Mouse (Mus musculus): ENCODE measurements at regions not wholly inside any gene's neighbourhood (a gene's known extent, or its start where the extent isn't known, plus 50 kb on each side); places are given as distances from the start of the nearest gene placed in this dataset.

GRCm38 (mm10) chr4:62775005-62775609 is 190.3 kb upstream of the Zfp618 start:
- DNase-seq (ENCODE audit: low spot score) (no peak), ATAC-seq (no peak)
- Histone ChIP-seq H3K27me3 (ENCODE audit: insufficient read depth, low read length) (no peaks in the 10 kb centered on the region), H3K4me3 (ENCODE audit: low read length) (no peak overlapping the region), H3K4me2 (ENCODE audit: low read depth, low read length) (no peak overlapping the region), H3K9me3 (ENCODE audit: low read length) (no peaks in the 10 kb centered on the region), H3K9ac (replicated peaks; ENCODE audit: low read length) (no peak overlapping the region), H3K27ac (no peak overlapping the region), H3K4me1 (ENCODE audit: insufficient read depth, low read length) (no peaks in the 10 kb centered on the region), H3K36me3 (ENCODE audit: insufficient read depth, low read length) (no peaks in the 10 kb centered on the region)
- no peak for TF ChIP-seq CTCF (IDR thresholded peaks at IDR 0.05; ENCODE audit: low read depth)
- 86% methylated on average over 10 of the region's 10 CpGs for WGBS

- no peaks in the 10 kb centered on the region for H3K4me1 ChIP-seq (ENCODE audit: insufficient read depth, low read length)
- H3K4me2 ChIP-seq (ENCODE audit: low read depth, low read length), result no peak overlapping the region
- H3K27ac ChIP-seq, result no peak overlapping the region
- TF ChIP-seq CTCF (IDR thresholded peaks at IDR 0.05; ENCODE audit: low read depth), result no peak
- H3K36me3 ChIP-seq (ENCODE audit: insufficient read depth, low read length), result no peaks in the 10 kb centered on the region
- no peak for ATAC-seq
- H3K27me3 ChIP-seq (ENCODE audit: insufficient read depth, low read length), result no peaks in the 10 kb centered on the region
- no peaks in the 10 kb centered on the region for H3K9me3 ChIP-seq (ENCODE audit: low read length)
- 86% methylated on average over 9 of the region's 9 CpGs for WGBS
- no peak overlapping the region for H3K4me3 ChIP-seq (ENCODE audit: low read length)
- H3K9ac ChIP-seq (replicated peaks; ENCODE audit: low read length), result no peak overlapping the region
- DNase-seq (ENCODE audit: low spot score), result no peak
Measured at GRCm38 (mm10) chr4:62776881-62777280, 188.5 kb upstream of the Zfp618 start.

- H3K36me3 ChIP-seq (ENCODE audit: insufficient read depth, low read length), result no peaks in the 10 kb centered on the region
- ATAC-seq (no peak), DNase-seq (ENCODE audit: low spot score) (no peak)
- H3K27ac ChIP-seq, result no peak overlapping the region
- no peak overlapping the region for H3K4me3 ChIP-seq (ENCODE audit: low read length)
- 79% methylated on average over 7 of the region's 7 CpGs for WGBS
- H3K4me2 ChIP-seq (ENCODE audit: low read depth, low read length), result no peak overlapping the region
- no peak for TF ChIP-seq CTCF (IDR thresholded peaks at IDR 0.05; ENCODE audit: low read depth)
- no peaks in the 10 kb centered on the region for H3K27me3 ChIP-seq (ENCODE audit: insufficient read depth, low read length)
- no peaks in the 10 kb centered on the region for H3K4me1 ChIP-seq (ENCODE audit: insufficient read depth, low read length)
- H3K9me3 ChIP-seq (ENCODE audit: low read length), result no peaks in the 10 kb centered on the region
- no peak overlapping the region for H3K9ac ChIP-seq (replicated peaks; ENCODE audit: low read length)
Measured at GRCm38 (mm10) chr4:62777436-62777835, 187.9 kb upstream of the Zfp618 start.

GRCm38 (mm10) chr4:62778621-62779020 is 186.8 kb upstream of the Zfp618 start:
- Histone ChIP-seq H3K4me3 (ENCODE audit: low read length) (no peak overlapping the region), H3K4me1 (ENCODE audit: insufficient read depth, low read length) (no peaks in the 10 kb centered on the region), H3K4me2 (ENCODE audit: low read depth, low read length) (no peak overlapping the region), H3K36me3 (ENCODE audit: insufficient read depth, low read length) (no peaks in the 10 kb centered on the region), H3K27me3 (ENCODE audit: insufficient read depth, low read length) (no peaks in the 10 kb centered on the region), H3K27ac (no peak overlapping the region), H3K9ac (replicated peaks; ENCODE audit: low read length) (no peak overlapping the region), H3K9me3 (ENCODE audit: low read length) (no peaks in the 10 kb centered on the region)
- 83% methylated on average over 5 of the region's 5 CpGs for WGBS
- ATAC-seq, result no peak
- DNase-seq (ENCODE audit: low spot score), result no peak
- no peak for TF ChIP-seq CTCF (IDR thresholded peaks at IDR 0.05; ENCODE audit: low read depth)

GRCm38 (mm10) chr4:62780409-62780808 is 185.0 kb upstream of the Zfp618 start:
- ATAC-seq, result peak; percentile 93
- no peak overlapping the region for H3K27ac ChIP-seq
- TF ChIP-seq CTCF (IDR thresholded peaks at IDR 0.05; ENCODE audit: low read depth), result peak; percentile 92

GRCm38 (mm10) chr4:62780837-62781236 is 184.5 kb upstream of the Zfp618 start:
- WGBS, result 45% methylated on average over 11 of the region's 11 CpGs
- TF ChIP-seq CTCF (IDR thresholded peaks at IDR 0.05; ENCODE audit: low read depth), result no peak
- Histone ChIP-seq H3K27me3 (ENCODE audit: insufficient read depth, low read length) (no peaks in the 10 kb centered on the region), H3K36me3 (ENCODE audit: insufficient read depth, low read length) (no peaks in the 10 kb centered on the region), H3K4me2 (ENCODE audit: low read depth, low read length) (peak overlapping the region; percentile 62), H3K9me3 (ENCODE audit: low read length) (no peaks in the 10 kb centered on the region), H3K27ac (0 out of 2 replicates have a peak overlapping the region, but pooled peaks have one; percentile 11), H3K4me1 (ENCODE audit: insufficient read depth, low read length) (no peaks in the 10 kb centered on the region), H3K4me3 (ENCODE audit: low read length) (peak overlapping the region; percentile 35), H3K9ac (replicated peaks; ENCODE audit: low read length) (peak overlapping the region; percentile 30)
- ATAC-seq (no peak; the same call in 1 of the 2 replicates), DNase-seq (ENCODE audit: low spot score) (no peak)

More at GRCm38 (mm10) chr4:62780409-62780808, 185.0 kb upstream of the Zfp618 start:
- H3K27me3 ChIP-seq (ENCODE audit: insufficient read depth, low read length), result no peaks in the 10 kb centered on the region
- peak overlapping the region; percentile 35 for H3K4me3 ChIP-seq (ENCODE audit: low read length)
- H3K9me3 ChIP-seq (ENCODE audit: low read length), result no peaks in the 10 kb centered on the region
- WGBS, result 3% methylated on average over 15 of the region's 15 CpGs
- DNase-seq (ENCODE audit: low spot score), result peak; percentile 97
- H3K4me1 ChIP-seq (ENCODE audit: insufficient read depth, low read length), result no peaks in the 10 kb centered on the region
- H3K4me2 ChIP-seq (ENCODE audit: low read depth, low read length), result peak overlapping the region; percentile 62
- H3K9ac ChIP-seq (replicated peaks; ENCODE audit: low read length), result peak overlapping the region; percentile 30
- no peaks in the 10 kb centered on the region for H3K36me3 ChIP-seq (ENCODE audit: insufficient read depth, low read length)

- no peak overlapping the region for H3K27ac ChIP-seq
- H3K4me1 ChIP-seq (ENCODE audit: insufficient read depth, low read length), result no peaks in the 10 kb centered on the region
- no peak; the same call in 1 of the 2 replicates for ATAC-seq
- no peaks in the 10 kb centered on the region for H3K36me3 ChIP-seq (ENCODE audit: insufficient read depth, low read length)
- H3K4me2 ChIP-seq (ENCODE audit: low read depth, low read length), result peak overlapping the region; percentile 62
- no peaks in the 10 kb centered on the region for H3K27me3 ChIP-seq (ENCODE audit: insufficient read depth, low read length)
- H3K4me3 ChIP-seq (ENCODE audit: low read length), result peak overlapping the region; percentile 35; the same call in 1 of the 2 replicates
- no peaks in the 10 kb centered on the region for H3K9me3 ChIP-seq (ENCODE audit: low read length)
- H3K9ac ChIP-seq (replicated peaks; ENCODE audit: low read length), result no peak overlapping the region; the same call in 1 of the 2 replicates
- 23% methylated on average over 8 of the region's 8 CpGs for WGBS
- peak; percentile 18 for DNase-seq (ENCODE audit: low spot score)
- 0 out of 2 replicates have a peak, but pooled peaks have one; percentile 12 for TF ChIP-seq CTCF (IDR thresholded peaks at IDR 0.05; ENCODE audit: low read depth)
Measured at GRCm38 (mm10) chr4:62781309-62781800, 184.0 kb upstream of the Zfp618 start.
